Mouse (Mus musculus) embryonic facial prominence, embryonic 12.5 days (tissue): Measurements from ENCODE around the gene AC124502.3. TPM values are rescaled to one million over a fixed set of nuclear protein-coding genes. Genes with fewer than 3 reads are reported as not detected.

ENCODE experiments used
- ATAC-seq: fragments of 200-750 bp; cut with Nextera tagmentation; 2 replicates; pipeline ENCODE4 v1.8.0; 2017; ENCODE audit not compliant: insufficient number of reproducible peaks, insufficient read depth, low FRiP score, low TSS enrichment
- H3K27ac ChIP-seq: fragments of 300-500 bp; sonication (generic); 2 replicates; pipeline ENCODE4 v1.5.1; 2016; ENCODE audit warnings: mild to moderate bottlenecking
- H3K27me3 ChIP-seq: fragments of 300-500 bp; sonication (generic); 2 replicates; pipeline ENCODE4 v1.6.1; 2016; ENCODE audit warnings: mild to moderate bottlenecking, moderate library complexity
- H3K36me3 ChIP-seq: fragments of 300-500 bp; sonication (generic); 2 replicates; pipeline ENCODE4 v1.6.1; 2016; ENCODE audit warnings: mild to moderate bottlenecking
- H3K4me1 ChIP-seq: fragments of 300-500 bp; sonication (generic); 2 replicates; pipeline ENCODE4 v1.6.1; 2016
- H3K4me2 ChIP-seq: fragments of 300-500 bp; sonication (generic); replicated peaks from 2 replicates; pipeline ENCODE4 v1.6.1; 2016; ENCODE audit warnings: mild to moderate bottlenecking, moderate library complexity
- H3K4me3 ChIP-seq: fragments of 300-500 bp; sonication (generic); 2 replicates; pipeline ENCODE4 v1.5.1; 2016; ENCODE audit warnings: mild to moderate bottlenecking
- H3K9ac ChIP-seq: fragments of 300-500 bp; sonication (generic); 2 replicates; pipeline ENCODE4 v1.6.1; 2016; ENCODE audit warnings: mild to moderate bottlenecking, moderate library complexity
- H3K9me3 ChIP-seq: fragments of 300-500 bp; sonication (generic); 2 replicates; pipeline ENCODE4 v1.6.1; 2016; ENCODE audit warnings: mild to moderate bottlenecking, moderate library complexity
- WGBS: fragments of 180-500 bp; shearing (Covaris S2); methylation state at CpG from one replicate; pipeline ENCODE4 v1.1.7; 2016; 5-methylcytosine and 5-hydroxymethylcytosine counted together
- polyA plus RNA-seq: library from polyadenylated mRNA; unstranded; fragments of >200 nt; fragmentation: Nextera tagmentation; extraction: Ambion mirVana; gene quantifications from 2 replicates; pipeline ENCODE4 v1.2.1, GENCODE M21; 2016

The AC124502.3 gene
- polyA plus RNA-seq, 1 experiment from 2014 or later: 4.7 TPM

DNA sequence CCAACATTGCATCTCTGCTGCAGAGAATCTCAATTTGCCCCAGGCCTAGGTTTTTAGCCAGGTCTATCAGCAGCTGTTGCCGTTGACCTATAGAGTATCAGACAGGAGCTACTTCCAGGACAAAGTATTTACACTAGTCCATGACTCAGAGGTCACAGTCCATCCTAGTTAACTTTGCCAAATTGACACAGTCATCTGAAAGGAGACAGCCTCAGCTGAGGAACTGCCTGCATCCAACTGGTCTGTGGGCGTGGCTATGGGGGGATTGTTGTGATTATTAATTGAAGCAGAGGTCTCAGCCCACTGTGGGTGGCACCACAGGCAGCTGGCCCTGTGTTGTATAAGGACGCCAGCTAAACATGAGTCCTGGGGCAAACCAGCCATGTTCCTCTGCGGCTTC, 33.8 kb upstream of the AC124502.3 start:
- H3K27ac ChIP-seq: no peak overlapping the region
- peaks cover 8% of the 10 kb centered on the region; the same call in 1 of the 2 replicates for H3K27me3 ChIP-seq
- H3K9me3 ChIP-seq: no peaks in the 10 kb centered on the region
- H3K36me3 ChIP-seq: no peaks in the 10 kb centered on the region
- H3K4me1 ChIP-seq: peaks cover 7% of the 10 kb centered on the region
- no peak overlapping the region for H3K4me2 ChIP-seq
- no peak for ATAC-seq
- 74% methylated on average over 4 of the region's 4 CpGs for WGBS
- H3K4me3 ChIP-seq: no peak overlapping the region
- no peak overlapping the region for H3K9ac ChIP-seq

DNA sequence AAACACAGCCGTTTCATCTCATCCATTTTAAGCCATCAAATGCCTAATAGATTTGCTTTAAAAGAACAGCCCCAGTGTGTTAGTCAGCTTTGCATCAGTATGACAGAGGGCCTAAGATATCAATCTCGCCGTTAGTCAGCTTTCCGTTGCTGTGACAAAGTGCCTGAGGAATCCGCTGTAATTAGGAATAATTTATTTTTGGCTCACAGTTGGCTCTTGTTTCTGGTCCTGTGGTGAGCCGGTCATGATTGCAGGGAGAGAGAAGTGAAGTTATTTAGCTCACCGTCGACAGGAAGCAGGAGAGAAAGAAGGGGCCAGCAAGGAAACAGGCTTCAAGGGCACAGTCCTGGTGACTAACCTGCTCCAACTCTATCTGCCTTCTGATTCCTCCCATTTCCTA, 25.6 kb upstream of the AC124502.3 start:
- H3K4me1 ChIP-seq: peaks cover 7% of the 10 kb centered on the region; the same call in 1 of the 2 replicates
- no peak overlapping the region for H3K27ac ChIP-seq
- no peaks in the 10 kb centered on the region for H3K9me3 ChIP-seq
- no peak for ATAC-seq
- H3K36me3 ChIP-seq: no peaks in the 10 kb centered on the region
- 66% methylated on average over 8 of the region's 8 CpGs for WGBS
- no peak overlapping the region for H3K9ac ChIP-seq
- no peaks in the 10 kb centered on the region for H3K27me3 ChIP-seq
- H3K4me2 ChIP-seq: no peak overlapping the region
- H3K4me3 ChIP-seq: no peak overlapping the region

DNA sequence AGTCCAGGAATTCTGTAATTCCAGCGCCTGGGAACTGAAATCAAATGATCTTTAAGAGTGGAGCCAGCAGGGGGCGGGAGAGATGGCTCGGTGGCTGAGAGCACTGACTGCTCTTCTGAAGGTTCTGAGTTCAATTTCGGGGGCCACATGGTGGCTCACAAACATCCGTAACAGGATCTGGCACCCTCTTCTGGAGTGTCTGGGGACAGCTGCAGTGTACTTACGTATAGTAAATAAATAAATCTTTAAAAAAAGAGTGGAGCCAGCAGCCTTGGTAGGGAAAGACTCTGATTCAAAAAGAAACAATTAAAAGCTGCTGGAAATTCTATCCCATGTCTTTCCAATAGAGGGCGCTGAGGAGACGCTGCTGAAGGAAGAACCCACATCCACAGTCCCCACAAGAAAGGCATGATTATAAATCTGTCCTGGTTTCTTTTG, 23.7 kb upstream of the AC124502.3 start:
- Histone ChIP-seq H3K4me3 (no peak overlapping the region), H3K9ac (no peak overlapping the region), H3K36me3 (no peaks in the 10 kb centered on the region), H3K9me3 (no peaks in the 10 kb centered on the region), H3K4me2 (no peak overlapping the region), H3K27ac (no peak overlapping the region), H3K27me3 (no peaks in the 10 kb centered on the region), H3K4me1 (peaks cover 7% of the 10 kb centered on the region; the same call in 1 of the 2 replicates)
- 15% methylated on average over 8 of the region's 8 CpGs for WGBS
- ATAC-seq: no peak

DNA sequence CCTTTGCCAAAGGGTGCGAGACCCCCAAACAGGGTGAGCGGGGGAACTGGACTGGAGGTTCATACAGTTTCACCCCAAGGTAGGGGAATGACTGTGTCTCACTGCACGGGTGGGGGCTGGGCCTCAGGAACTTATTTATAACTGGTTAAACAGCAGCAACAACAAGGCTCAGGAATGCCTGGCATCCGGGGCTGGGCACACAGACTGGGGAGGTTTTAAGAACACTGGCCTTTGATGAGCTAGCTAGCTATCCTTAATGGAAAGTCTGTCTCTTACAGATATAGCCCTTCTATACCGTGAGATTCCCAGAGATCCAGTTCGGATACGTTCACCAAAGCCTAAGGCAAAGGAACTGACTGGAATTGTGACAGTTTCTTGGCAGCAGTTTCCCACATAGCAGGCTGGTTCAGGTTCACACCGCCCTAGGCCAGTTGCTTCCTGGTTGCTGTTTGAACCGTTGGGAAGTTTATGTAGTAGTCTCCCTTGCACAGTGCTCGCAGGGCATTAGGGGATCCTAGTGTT, 22.4 kb upstream of the AC124502.3 start:
- 0 out of 2 replicates have a peak overlapping the region, but pooled peaks have one; percentile 17 for H3K27ac ChIP-seq
- no peaks in the 10 kb centered on the region for H3K27me3 ChIP-seq
- peaks cover 7% of the 10 kb centered on the region; the same call in 1 of the 2 replicates for H3K4me1 ChIP-seq
- 0 out of 2 replicates have a peak overlapping the region, but pooled peaks have one; percentile 1 for H3K4me2 ChIP-seq
- peak; percentile 60; the same call in 1 of the 2 replicates for ATAC-seq
- H3K4me3 ChIP-seq: no peak overlapping the region
- H3K36me3 ChIP-seq: no peaks in the 10 kb centered on the region
- H3K9me3 ChIP-seq: no peaks in the 10 kb centered on the region
- WGBS: 31% methylated on average over 10 of the region's 10 CpGs
- H3K9ac ChIP-seq: no peak overlapping the region

DNA sequence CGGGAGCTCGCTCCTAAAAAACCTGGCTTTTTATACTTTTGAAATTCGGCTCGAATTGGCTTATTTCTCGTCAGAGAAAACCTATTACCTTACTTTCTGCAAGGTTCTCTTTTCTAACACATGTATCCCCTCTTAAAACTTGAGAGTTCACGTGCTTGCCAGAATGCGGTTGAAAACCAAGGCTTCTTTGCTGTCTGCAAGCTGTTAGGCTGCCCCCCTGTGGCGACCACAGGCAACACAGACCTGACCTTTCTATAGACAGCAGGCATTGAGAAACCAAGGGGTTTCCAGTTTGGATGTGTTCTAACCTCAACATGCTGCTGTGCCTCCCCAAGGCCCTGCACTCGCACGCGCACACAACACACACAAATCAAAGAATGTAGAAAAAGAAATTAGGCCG, 21.9 kb upstream of the AC124502.3 start:
- ATAC-seq: no peak
- no peak overlapping the region for H3K9ac ChIP-seq
- no peaks in the 10 kb centered on the region for H3K36me3 ChIP-seq
- no peak overlapping the region for H3K4me3 ChIP-seq
- no peaks in the 10 kb centered on the region for H3K27me3 ChIP-seq
- H3K4me2 ChIP-seq: 0 out of 2 replicates have a peak overlapping the region, but pooled peaks have one; percentile 1
- H3K4me1 ChIP-seq: peaks cover 7% of the 10 kb centered on the region; the same call in 1 of the 2 replicates
- no peaks in the 10 kb centered on the region for H3K9me3 ChIP-seq
- no peak overlapping the region for H3K27ac ChIP-seq
- 17% methylated on average over 12 of the region's 12 CpGs for WGBS

DNA sequence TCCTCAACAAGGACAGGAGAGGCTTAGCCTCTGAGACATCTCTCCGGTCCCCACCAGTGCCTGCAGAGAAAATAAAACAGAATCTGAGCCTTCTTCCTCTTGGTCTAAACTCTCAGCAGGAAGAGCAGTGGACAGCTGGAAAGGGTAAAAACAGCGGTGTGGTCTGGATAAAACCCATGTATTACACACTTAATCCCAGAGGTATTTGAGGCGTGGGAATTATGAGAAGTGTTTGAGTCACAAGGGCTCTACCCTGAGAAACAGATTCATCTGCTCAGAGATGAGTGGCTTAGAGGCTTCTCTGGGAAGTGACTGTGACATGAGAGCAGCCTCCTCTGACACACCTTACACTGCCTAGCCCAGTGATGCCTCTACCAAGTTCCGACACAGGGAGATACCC, 21.1 kb upstream of the AC124502.3 start:
- no peak overlapping the region for H3K4me3 ChIP-seq
- H3K4me1 ChIP-seq: peaks cover 7% of the 10 kb centered on the region; the same call in 1 of the 2 replicates
- no peak overlapping the region for H3K4me2 ChIP-seq
- no peaks in the 10 kb centered on the region for H3K27me3 ChIP-seq
- no peak overlapping the region for H3K9ac ChIP-seq
- 84% methylated on average over 4 of the region's 4 CpGs for WGBS
- H3K36me3 ChIP-seq: no peaks in the 10 kb centered on the region
- ATAC-seq: no peak
- H3K27ac ChIP-seq: no peak overlapping the region
- H3K9me3 ChIP-seq: no peaks in the 10 kb centered on the region

DNA sequence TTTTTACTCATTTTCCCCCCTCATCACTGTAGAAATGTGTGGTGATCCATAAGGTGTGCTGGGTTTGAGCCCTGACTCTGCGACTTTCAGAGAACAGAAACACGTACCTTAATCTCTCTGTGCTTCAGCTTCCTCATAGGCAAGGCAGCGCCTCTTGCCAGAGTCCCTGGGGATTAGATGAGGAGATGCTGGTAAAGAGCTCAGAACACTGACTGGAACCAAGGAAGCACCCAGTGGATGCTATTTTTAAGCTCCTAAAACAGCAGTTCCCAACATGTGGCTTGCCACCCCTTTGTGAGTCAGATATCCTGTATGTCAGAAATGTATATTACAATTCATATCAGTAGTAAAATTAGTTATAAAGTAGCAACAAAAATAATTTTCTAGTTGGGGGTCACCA, 20.5 kb upstream of the AC124502.3 start:
- H3K9me3 ChIP-seq: no peaks in the 10 kb centered on the region
- WGBS: 80% methylated on average over 3 of the region's 3 CpGs
- no peak overlapping the region for H3K4me2 ChIP-seq
- no peak overlapping the region for H3K4me3 ChIP-seq
- no peak overlapping the region for H3K9ac ChIP-seq
- no peak for ATAC-seq
- H3K27ac ChIP-seq: no peak overlapping the region
- no peaks in the 10 kb centered on the region for H3K27me3 ChIP-seq
- H3K4me1 ChIP-seq: peaks cover 7% of the 10 kb centered on the region; the same call in 1 of the 2 replicates
- no peaks in the 10 kb centered on the region for H3K36me3 ChIP-seq

DNA sequence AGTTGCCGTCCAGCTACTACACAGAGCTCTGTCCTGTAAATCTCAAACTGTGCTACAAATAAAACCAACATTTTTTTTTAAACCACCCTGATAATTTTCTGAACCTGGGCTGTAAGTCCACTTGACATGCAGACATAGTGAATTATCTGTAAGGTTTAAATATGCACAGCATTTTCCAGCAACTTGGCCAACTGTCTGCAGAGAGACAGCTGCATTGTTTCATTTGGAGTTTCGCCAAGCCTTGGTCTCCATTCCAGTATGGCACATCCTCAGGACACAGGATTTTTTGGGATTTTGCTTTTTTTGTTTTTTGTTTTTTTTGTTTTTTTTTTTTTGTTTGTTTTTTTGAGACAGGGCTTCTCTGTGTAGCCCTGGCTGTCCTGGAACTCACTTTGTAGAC, 17.3 kb upstream of the AC124502.3 start:
- Histone ChIP-seq H3K27ac (no peak overlapping the region), H3K4me1 (peaks cover 7% of the 10 kb centered on the region; the same call in 1 of the 2 replicates), H3K4me3 (no peak overlapping the region), H3K36me3 (0 out of 2 replicates have a peak, but pooled peaks cover 3% of the 10 kb centered on the region), H3K4me2 (no peak overlapping the region), H3K9me3 (no peaks in the 10 kb centered on the region), H3K9ac (no peak overlapping the region), H3K27me3 (no peaks in the 10 kb centered on the region)
- 83% methylated on average over 2 of the region's 2 CpGs for WGBS
- no peak for ATAC-seq

DNA sequence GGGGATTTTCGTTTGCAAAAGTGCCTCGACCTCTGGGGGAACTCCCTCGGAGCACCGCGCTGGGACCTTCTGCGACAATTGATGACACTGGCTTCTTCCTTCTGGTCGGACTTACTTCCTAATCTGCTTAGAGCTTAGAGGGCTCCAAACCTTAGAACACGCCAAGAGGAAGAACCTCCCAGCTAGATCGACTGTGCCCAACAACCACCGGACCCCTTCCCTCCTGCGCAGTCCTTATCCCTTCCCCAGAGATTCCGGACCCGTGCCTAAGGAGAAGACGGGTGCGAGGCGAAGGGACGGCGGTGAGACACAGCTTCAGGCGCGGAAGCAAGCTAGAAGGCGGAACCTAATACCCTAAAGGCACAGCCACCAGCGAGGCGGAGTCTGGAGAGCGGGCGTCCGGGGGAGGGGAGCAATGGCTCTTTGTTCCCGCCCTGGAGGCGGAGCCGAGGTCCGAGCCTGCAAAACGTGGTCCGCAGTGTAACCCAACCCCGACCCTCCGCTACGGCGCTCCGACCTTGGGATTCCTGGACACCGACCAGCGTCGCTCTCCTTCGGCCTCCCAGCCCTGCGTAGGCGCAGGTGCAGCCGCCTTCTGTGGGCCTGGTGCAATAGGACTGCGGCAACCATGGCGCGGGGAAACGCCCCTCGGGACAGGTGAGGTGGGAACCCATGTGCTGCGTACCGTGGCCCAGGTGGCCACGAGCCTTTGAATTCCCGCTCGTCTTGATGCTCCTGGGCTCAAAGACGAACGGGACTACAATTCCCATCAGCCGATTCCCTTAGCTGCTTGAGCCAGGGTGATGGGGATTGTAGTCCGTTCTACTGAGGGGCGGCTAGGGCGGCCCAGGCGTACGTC, 14.8 kb upstream of the AC124502.3 start, which contains the start of gene Slc29a2:
Gene Slc29a2 (plus strand): TSS at position 240 of the 859 bp plus-strand sequence.
- Histone ChIP-seq H3K4me1 (peaks cover 6% of the 10 kb centered on the region; the same call in 1 of the 2 replicates), H3K4me2 (peak within 1 kb of the TSS; percentile 89), H3K9me3 (no peaks in the 10 kb centered on the region), H3K27me3 (no peaks in the 10 kb centered on the region), H3K36me3 (peaks cover 18% of the 10 kb centered on the region), H3K9ac (peak within 1 kb of the TSS; percentile 66), H3K4me3 (peak within 1 kb of the TSS; percentile 71), H3K27ac (peak within 1 kb of the TSS; percentile 67)
- WGBS: under 1% methylated on average over 62 of the region's 62 CpGs
- ATAC-seq: peak; percentile 96

DNA sequence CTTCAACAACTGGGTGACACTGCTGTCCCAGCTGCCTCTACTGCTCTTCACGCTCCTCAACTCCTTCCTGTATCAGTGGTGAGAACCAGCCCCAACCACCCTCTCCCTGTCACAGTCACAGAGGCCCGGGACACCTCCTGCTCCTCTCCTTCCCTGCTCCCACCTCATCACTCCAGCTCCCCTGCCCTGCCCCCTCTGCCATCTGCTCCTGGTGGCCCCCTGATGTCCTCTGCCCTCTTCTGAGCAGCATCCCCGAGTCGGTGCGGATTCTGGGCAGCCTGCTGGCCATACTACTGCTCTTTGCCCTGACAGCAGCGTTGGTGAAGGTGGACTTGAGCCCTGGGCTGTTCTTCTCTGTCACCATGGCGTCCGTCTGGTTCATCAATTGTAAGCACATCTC, 12.6 kb upstream of the AC124502.3 start:
- no peak overlapping the region for H3K4me2 ChIP-seq
- H3K36me3 ChIP-seq: peaks cover 39% of the 10 kb centered on the region
- H3K27me3 ChIP-seq: no peaks in the 10 kb centered on the region
- no peak overlapping the region for H3K27ac ChIP-seq
- WGBS: 85% methylated on average over 8 of the region's 8 CpGs
- H3K4me1 ChIP-seq: peaks cover 6% of the 10 kb centered on the region; the same call in 1 of the 2 replicates
- no peaks in the 10 kb centered on the region for H3K9me3 ChIP-seq
- H3K4me3 ChIP-seq: no peak overlapping the region
- ATAC-seq: no peak
- H3K9ac ChIP-seq: no peak overlapping the region

DNA sequence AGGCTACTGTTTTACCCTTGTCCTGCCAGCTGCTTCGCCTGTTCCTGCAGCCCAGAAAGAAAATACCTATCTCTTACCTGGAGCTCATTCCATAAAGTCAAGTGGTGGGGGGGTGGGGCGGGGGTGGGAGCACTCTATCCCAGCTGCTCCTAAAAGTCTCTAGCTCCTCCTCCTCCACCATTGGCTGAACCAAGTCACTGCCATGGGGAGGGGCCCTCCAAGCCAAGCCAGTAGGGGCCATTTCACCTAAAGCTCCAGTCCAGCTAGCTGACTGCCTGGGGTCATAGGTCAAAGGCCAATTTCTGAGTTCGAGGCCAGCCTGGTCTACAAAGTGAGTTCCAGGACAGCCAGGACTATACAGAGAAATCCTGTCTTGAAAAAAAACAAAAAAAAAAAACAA, 6.0 kb upstream of the AC124502.3 start:
- Histone ChIP-seq H3K27me3 (no peaks in the 10 kb centered on the region), H3K4me3 (no peak overlapping the region), H3K9me3 (no peaks in the 10 kb centered on the region), H3K36me3 (peaks cover 42% of the 10 kb centered on the region), H3K4me1 (0 out of 2 replicates have a peak, but pooled peaks cover 7% of the 10 kb centered on the region), H3K9ac (no peak overlapping the region), H3K4me2 (no peak overlapping the region), H3K27ac (no peak overlapping the region)
- 84% methylated on average over 3 of the region's 3 CpGs for WGBS
- ATAC-seq: no peak

DNA sequence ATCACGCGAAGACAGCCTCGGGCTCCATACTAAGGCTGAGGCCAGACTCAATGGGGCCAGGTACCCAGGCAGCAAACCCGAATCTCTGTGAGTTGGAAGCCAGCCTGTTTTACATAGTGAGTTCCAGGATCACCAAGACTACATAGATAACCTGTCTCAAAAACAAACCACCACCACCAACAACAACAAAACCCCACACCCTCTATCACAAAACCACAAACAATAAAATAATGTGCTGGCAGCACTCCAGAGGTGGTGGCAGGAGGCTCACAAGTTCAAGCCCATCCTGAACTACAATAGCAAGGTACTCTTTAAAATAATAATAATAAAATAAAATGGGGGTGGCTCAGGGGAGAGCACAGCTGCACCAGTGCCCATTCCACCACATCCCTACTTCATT, 2.1 kb upstream of the AC124502.3 start:
- Histone ChIP-seq H3K4me3 (no peak overlapping the region), H3K9ac (no peak overlapping the region), H3K36me3 (peaks cover 5% of the 10 kb centered on the region; the same call in 1 of the 2 replicates), H3K9me3 (no peaks in the 10 kb centered on the region), H3K4me1 (peaks cover 28% of the 10 kb centered on the region), H3K27me3 (no peaks in the 10 kb centered on the region), H3K4me2 (no peak overlapping the region), H3K27ac (no peak overlapping the region)
- WGBS: 74% methylated on average over 4 of the region's 4 CpGs
- no peak for ATAC-seq
